9 mouse cellular contexts compared by ENCODE assay signal in genomic region chr7:115844431-115844830, GRCm38 (mm10).
A peak's percentile ranks its signal among the peaks of the same experiment; 100 is the strongest.
DNase-seq lines count a peak whose midpoint lies in the region; ATAC-seq lines count a peak whose summit lies in the region.
"Had no signal": no experiment of that assay in that cellular context is flagged by ENCODE, and none has a peak within 500 bp of the region (broad histone marks: within the 10 kb centered on the region; RNA-seq: fewer than 3 reads in every experiment).

No protein-coding gene starts in this region.

- H3K36me3 ChIP-seq in liver, embryonic 13.5 days = no peaks in the 10 kb centered on the region
- H3K36me3 ChIP-seq: hindbrain, embryonic 10.5 days had no signal

- H3K9me3 ChIP-seq in liver, embryonic 13.5 days (replicated peaks) = no peaks in the 10 kb centered on the region
- H3K9me3 ChIP-seq: hindbrain, embryonic 10.5 days had no signal

- no peaks in the 10 kb centered on the region for H3K27me3 ChIP-seq in liver, embryonic 13.5 days

- peak; percentile 73 for DNase-seq in gastrocnemius, adult 18-20 months (ENCODE audit: low spot score)
- no peak for DNase-seq in gastrocnemius, postnatal 10 days
- DNase-seq in adrenal gland, adult 2 months = peak; percentile 86
- DNase-seq in liver, embryonic 13.5 days = peak; percentile 64
- no peak for DNase-seq in cerebellum, adult 11-12 months
- DNase-seq in urinary bladder, postnatal 25 days (ENCODE audit: low spot score) = no peak

- H3K9ac ChIP-seq in liver, embryonic 13.5 days = peak overlapping the region; percentile 81

- H3K4me2 ChIP-seq in liver, embryonic 13.5 days = peak overlapping the region; percentile 58

- peak overlapping the region; percentile 64 for H3K4me3 ChIP-seq in liver, embryonic 13.5 days (replicated peaks)
- H3K4me3 ChIP-seq: hindbrain, embryonic 10.5 days had no signal

- H3K4me1 ChIP-seq in liver, embryonic 13.5 days (replicated peaks) = peaks cover 60% of the 10 kb centered on the region
- H3K4me1 ChIP-seq: hindbrain, embryonic 10.5 days had no signal

- peak; percentile 91 for ATAC-seq in granulocyte monocyte progenitor cell, adult 5-6 weeks (replicated peaks; ENCODE audit: poor library complexity, severe bottlenecking)
- peak; percentile 77 for ATAC-seq in liver, embryonic 13.5 days (ENCODE audit: low read depth)
- ATAC-seq in monocyte, adult 5-6 weeks (replicated peaks; ENCODE audit: insufficient number of reproducible peaks, low FRiP score, low TSS enrichment, poor library complexity, severe bottlenecking) = no peak

- peak overlapping the region; percentile 96 for H3K27ac ChIP-seq in liver, embryonic 13.5 days
- H3K27ac ChIP-seq: hindbrain, embryonic 10.5 days had no signal

- 42% methylated on average over 6 of the region's 6 CpGs for WGBS in liver, embryonic 13.5 days (ENCODE audit: insufficient replicate concordance)

Comparison
In these comparisons a context has a peak if more than half of its experiments do, and no peak if none do; other contexts are left out.
1. DNase-seq: peak in gastrocnemius, adult 18-20 months (single experiment), adrenal gland, adult 2 months (single experiment) and liver, embryonic 13.5 days (single experiment); none in gastrocnemius, postnatal 10 days (single experiment), cerebellum, adult 11-12 months (single experiment) and urinary bladder, postnatal 25 days (single experiment).